Mouse (Mus musculus): ENCODE measurements around the gene Pnmal1. TPM values are rescaled to one million over a fixed set of nuclear protein-coding genes. Genes with fewer than 3 reads are reported as not detected.
"Not testable (repeated sequence)": the region's sequence is repeated elsewhere in the genome, so short reads cannot be mapped to it uniquely, and the experiment has no call there.

The Pnmal1 gene
- polyA plus RNA-seq, 1 experiment, result 0.09 TPM

- WGBS, result 32% methylated on average over 21 of the region's 22 CpGs
- peaks cover 37% of the 10 kb centered on the region for H3K27me3 ChIP-seq (ENCODE audit: control insufficient read depth, insufficient read depth, low read length)
- H3K36me3 ChIP-seq (ENCODE audit: control insufficient read depth, insufficient read depth, low read length), result no peaks in the 10 kb centered on the region
- H3K27ac ChIP-seq (ENCODE audit: insufficient read depth, low read depth, low read length), result no peak overlapping the region
- peak overlapping the region; percentile 29 for H3K4me3 ChIP-seq (ENCODE audit: low read depth, low read length)
- TF ChIP-seq POLR2A (IDR thresholded peaks at IDR 0.05; ENCODE audit: low read depth, low read length), result no peak
- TF ChIP-seq CTCF (IDR thresholded peaks at IDR 0.05; ENCODE audit: extremely low read depth, insufficient read length, insufficient replicate concordance, low read depth, low read length), result no peak
- H3K4me1 ChIP-seq (ENCODE audit: control insufficient read depth, insufficient read depth, insufficient read length, low read length), result peaks cover 8% of the 10 kb centered on the region
Measured at GRCm38 (mm10) chr7:16947349-16947895, 12.1 kb upstream of the Pnmal1 start.

GRCm38 (mm10) chr7:16947959-16948361 lies 11.5 kb upstream of the Pnmal1 start:
- no peak for TF ChIP-seq CTCF (IDR thresholded peaks at IDR 0.05; ENCODE audit: extremely low read depth, insufficient read length, insufficient replicate concordance, low read depth, low read length)
- TF ChIP-seq POLR2A (IDR thresholded peaks at IDR 0.05; ENCODE audit: low read depth, low read length), result no peak
- no peaks in the 10 kb centered on the region for H3K36me3 ChIP-seq (ENCODE audit: control insufficient read depth, insufficient read depth, low read length)
- no peak overlapping the region for H3K4me3 ChIP-seq (ENCODE audit: low read depth, low read length)
- peaks cover 37% of the 10 kb centered on the region for H3K27me3 ChIP-seq (ENCODE audit: control insufficient read depth, insufficient read depth, low read length)
- peaks cover 8% of the 10 kb centered on the region for H3K4me1 ChIP-seq (ENCODE audit: control insufficient read depth, insufficient read depth, insufficient read length, low read length)
- H3K27ac ChIP-seq (ENCODE audit: insufficient read depth, low read depth, low read length), result no peak overlapping the region
- WGBS, result 6% methylated on average over 4 of the region's 4 CpGs

- Histone ChIP-seq H3K4me1 (ENCODE audit: control insufficient read depth, insufficient read depth, insufficient read length, low read length) (peaks cover 8% of the 10 kb centered on the region), H3K4me3 (ENCODE audit: low read depth, low read length) (no peak overlapping the region), H3K27me3 (ENCODE audit: control insufficient read depth, insufficient read depth, low read length) (peaks cover 37% of the 10 kb centered on the region), H3K27ac (ENCODE audit: insufficient read depth, low read depth, low read length) (no peak overlapping the region), H3K36me3 (ENCODE audit: control insufficient read depth, insufficient read depth, low read length) (no peaks in the 10 kb centered on the region)
- TF ChIP-seq POLR2A (IDR thresholded peaks at IDR 0.05; ENCODE audit: low read depth, low read length) (no peak), CTCF (IDR thresholded peaks at IDR 0.05; ENCODE audit: extremely low read depth, insufficient read length, insufficient replicate concordance, low read depth, low read length) (no peak)
- WGBS, result 68% methylated on average over 8 of the region's 8 CpGs
Measured at GRCm38 (mm10) chr7:16948923-16949458, 10.5 kb upstream of the Pnmal1 start.

GRCm38 (mm10) chr7:16949908-16950841 lies 9.3 kb upstream of the Pnmal1 start:
- Histone ChIP-seq H3K27ac (ENCODE audit: insufficient read depth, low read depth, low read length) (no peak overlapping the region), H3K4me3 (ENCODE audit: low read depth, low read length) (peak overlapping the region; percentile 40), H3K36me3 (ENCODE audit: control insufficient read depth, insufficient read depth, low read length) (no peaks in the 10 kb centered on the region), H3K4me1 (ENCODE audit: control insufficient read depth, insufficient read depth, insufficient read length, low read length) (no peaks in the 10 kb centered on the region; the same call in 1 of the 2 replicates), H3K27me3 (ENCODE audit: control insufficient read depth, insufficient read depth, low read length) (peaks cover 25% of the 10 kb centered on the region)
- TF ChIP-seq CTCF (IDR thresholded peaks at IDR 0.05; ENCODE audit: extremely low read depth, insufficient read length, insufficient replicate concordance, low read depth, low read length) (peak; percentile 85), POLR2A (IDR thresholded peaks at IDR 0.05; ENCODE audit: low read depth, low read length) (no peak)
- WGBS, result 9% methylated on average over 29 of the region's 29 CpGs

GRCm38 (mm10) chr7:16950861-16951635 lies 8.4 kb upstream of the Pnmal1 start:
- Histone ChIP-seq H3K27me3 (ENCODE audit: control insufficient read depth, insufficient read depth, low read length) (peaks cover 17% of the 10 kb centered on the region), H3K4me3 (ENCODE audit: low read depth, low read length) (no peak overlapping the region), H3K36me3 (ENCODE audit: control insufficient read depth, insufficient read depth, low read length) (no peaks in the 10 kb centered on the region), H3K4me1 (ENCODE audit: control insufficient read depth, insufficient read depth, insufficient read length, low read length) (no peaks in the 10 kb centered on the region; the same call in 1 of the 2 replicates), H3K27ac (ENCODE audit: insufficient read depth, low read depth, low read length) (no peak overlapping the region)
- WGBS, result 16% methylated on average over 18 of the region's 18 CpGs
- no peak for TF ChIP-seq POLR2A (IDR thresholded peaks at IDR 0.05; ENCODE audit: low read depth, low read length)
- peak; percentile 68 for TF ChIP-seq CTCF (IDR thresholded peaks at IDR 0.05; ENCODE audit: extremely low read depth, insufficient read length, insufficient replicate concordance, low read depth, low read length)

GRCm38 (mm10) chr7:16953776-16954175 lies 5.7 kb upstream of the Pnmal1 start:
- H3K27ac ChIP-seq (ENCODE audit: insufficient read depth, low read depth, low read length); H3K27me3 ChIP-seq (ENCODE audit: control insufficient read depth, insufficient read depth, low read length); H3K36me3 ChIP-seq (ENCODE audit: control insufficient read depth, insufficient read depth, low read length); H3K4me3 ChIP-seq (ENCODE audit: low read depth, low read length); H3K4me1 ChIP-seq (ENCODE audit: control insufficient read depth, insufficient read depth, insufficient read length, low read length): not testable (repeated sequence)
- 65% methylated on average over 2 of the region's 2 CpGs for WGBS

Data from small intestine, adult 2 months (tissue).